Mouse (Mus musculus) embryonic facial prominence, embryonic 13.5 days (tissue): ENCODE measurements at regions not wholly inside any gene's neighbourhood (a gene's known extent, or its start where the extent isn't known, plus 50 kb on each side); places are given as distances from the start of the nearest gene placed in this dataset.
A peak's percentile ranks its signal among the peaks of the same experiment; 100 is the strongest.

Experiments
- ATAC-seq: fragments of 200-750 bp; cut with Nextera tagmentation; 2 replicates; pipeline ENCODE4 v1.8.0; 2017; ENCODE audit warnings: low read depth; ENCODE audit not compliant: insufficient number of reproducible peaks, insufficient read depth, low FRiP score, low TSS enrichment
- H3K27ac ChIP-seq: fragments of 300-500 bp; sonication (generic); 2 replicates; pipeline ENCODE4 v1.5.1; 2015; ENCODE audit warnings: moderate library complexity, mild to moderate bottlenecking, inconsistent platforms
- H3K27me3 ChIP-seq: fragments of 300-500 bp; sonication (generic); 2 replicates; pipeline ENCODE4 v1.6.1; 2015; ENCODE audit warnings: mild to moderate bottlenecking, inconsistent platforms
- H3K36me3 ChIP-seq: fragments of 300-500 bp; sonication (generic); 2 replicates; pipeline ENCODE4 v1.6.1; 2015; ENCODE audit warnings: mild to moderate bottlenecking, inconsistent platforms
- H3K4me1 ChIP-seq: fragments of 300-500 bp; sonication (generic); 2 replicates; pipeline ENCODE4 v1.6.1; 2015; ENCODE audit warnings: inconsistent platforms
- H3K4me2 ChIP-seq: fragments of 300-500 bp; sonication (generic); 2 replicates; pipeline ENCODE4 v1.6.1; 2015; ENCODE audit warnings: moderate library complexity, mild to moderate bottlenecking, inconsistent platforms
- H3K4me3 ChIP-seq: fragments of 300-500 bp; sonication (generic); 2 replicates; pipeline ENCODE4 v1.5.1; 2015; ENCODE audit warnings: mild to moderate bottlenecking, inconsistent platforms
- H3K9ac ChIP-seq: fragments of 300-500 bp; sonication (generic); 2 replicates; pipeline ENCODE4 v1.6.1; 2015; ENCODE audit warnings: mild to moderate bottlenecking, inconsistent platforms
- H3K9me3 ChIP-seq: fragments of 300-500 bp; sonication (generic); 2 replicates; pipeline ENCODE4 v1.6.1; 2016; ENCODE audit warnings: inconsistent platforms
- WGBS: fragments of 180-500 bp; shearing (Covaris S2); methylation state at CpG from one replicate; pipeline ENCODE4 v1.1.7; 2015; ENCODE audit warnings: mixed read lengths; 5-methylcytosine and 5-hydroxymethylcytosine counted together

GRCm38 (mm10) chr10:111099059-111099811 is 65.3 kb upstream of the Osbpl8 start:
- WGBS, result 61% methylated on average over 5 of the region's 5 CpGs
- ATAC-seq, result no peak
- H3K9ac ChIP-seq, result no peak overlapping the region
- no peaks in the 10 kb centered on the region for H3K36me3 ChIP-seq
- H3K9me3 ChIP-seq, result no peaks in the 10 kb centered on the region
- peaks cover 25% of the 10 kb centered on the region for H3K4me1 ChIP-seq
- H3K4me3 ChIP-seq, result no peak overlapping the region
- H3K4me2 ChIP-seq, result no peak overlapping the region
- no peaks in the 10 kb centered on the region for H3K27me3 ChIP-seq
- H3K27ac ChIP-seq, result 0 out of 2 replicates have a peak overlapping the region, but pooled peaks have one; percentile 39

GRCm38 (mm10) chr10:111097245-111097644 is 67.3 kb upstream of the Osbpl8 start:
- WGBS, result 37% methylated on average over 5 of the region's 5 CpGs

DNA sequence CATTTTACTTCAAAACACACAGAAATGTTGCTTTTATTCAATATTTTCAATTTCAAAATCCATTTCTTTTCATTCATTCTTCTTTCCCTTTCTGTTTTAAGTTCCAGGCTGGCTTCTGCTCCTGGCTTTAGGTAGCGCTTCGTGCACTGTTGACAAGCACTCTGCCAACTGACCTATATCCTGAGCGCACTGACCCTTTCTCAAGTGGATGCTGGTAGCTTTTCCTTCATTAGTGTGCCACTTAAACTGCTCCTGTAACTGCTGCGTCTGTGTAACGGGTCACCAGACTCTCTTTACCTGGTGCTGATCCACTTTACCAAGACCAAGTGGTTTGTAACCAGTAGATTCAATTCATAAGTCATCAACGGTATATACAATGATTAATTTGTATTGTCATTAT is 67.7 kb upstream of the Osbpl8 start:
- H3K36me3 ChIP-seq, result no peaks in the 10 kb centered on the region
- no peaks in the 10 kb centered on the region for H3K9me3 ChIP-seq
- no peak for ATAC-seq
- H3K27ac ChIP-seq, result no peak overlapping the region
- no peak overlapping the region for H3K4me3 ChIP-seq
- no peak overlapping the region for H3K9ac ChIP-seq
- WGBS, result 77% methylated on average over 6 of the region's 6 CpGs
- no peak overlapping the region for H3K4me2 ChIP-seq
- H3K4me1 ChIP-seq, result peaks cover 18% of the 10 kb centered on the region
- H3K27me3 ChIP-seq, result no peaks in the 10 kb centered on the region

More at GRCm38 (mm10) chr10:111097245-111097644, 67.3 kb upstream of the Osbpl8 start:
- Histone ChIP-seq H3K9ac (no peak overlapping the region), H3K4me1 (peaks cover 21% of the 10 kb centered on the region), H3K36me3 (no peaks in the 10 kb centered on the region), H3K27ac (no peak overlapping the region), H3K4me2 (no peak overlapping the region), H3K27me3 (no peaks in the 10 kb centered on the region), H3K4me3 (no peak overlapping the region), H3K9me3 (no peaks in the 10 kb centered on the region)
- ATAC-seq, result no peak

DNA sequence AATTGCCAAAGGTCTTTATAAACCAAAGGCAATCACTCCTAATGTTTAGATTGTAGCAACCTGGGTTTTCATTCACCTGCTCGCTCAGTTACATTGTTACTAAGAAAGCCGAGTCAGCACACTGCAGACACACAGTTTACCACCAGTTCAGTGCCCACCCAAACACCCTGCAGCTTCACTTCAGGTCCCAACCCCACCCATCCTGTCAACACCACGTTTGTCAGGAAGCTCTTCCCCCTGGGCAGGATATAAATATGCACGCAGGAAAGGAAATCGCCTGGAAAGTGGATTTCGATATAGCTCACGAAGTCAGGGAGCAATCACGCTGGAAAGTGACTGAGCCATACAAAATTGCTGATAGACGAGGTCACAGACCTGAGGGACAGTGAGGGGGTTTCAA is 70.1 kb upstream of the Osbpl8 start:
- 48% methylated on average over 9 of the region's 9 CpGs for WGBS
- Histone ChIP-seq H3K4me3 (no peak overlapping the region), H3K27me3 (no peaks in the 10 kb centered on the region), H3K4me1 (peaks cover 8% of the 10 kb centered on the region), H3K9ac (no peak overlapping the region), H3K9me3 (no peaks in the 10 kb centered on the region), H3K4me2 (no peak overlapping the region), H3K27ac (no peak overlapping the region), H3K36me3 (no peaks in the 10 kb centered on the region)
- no peak for ATAC-seq

DNA sequence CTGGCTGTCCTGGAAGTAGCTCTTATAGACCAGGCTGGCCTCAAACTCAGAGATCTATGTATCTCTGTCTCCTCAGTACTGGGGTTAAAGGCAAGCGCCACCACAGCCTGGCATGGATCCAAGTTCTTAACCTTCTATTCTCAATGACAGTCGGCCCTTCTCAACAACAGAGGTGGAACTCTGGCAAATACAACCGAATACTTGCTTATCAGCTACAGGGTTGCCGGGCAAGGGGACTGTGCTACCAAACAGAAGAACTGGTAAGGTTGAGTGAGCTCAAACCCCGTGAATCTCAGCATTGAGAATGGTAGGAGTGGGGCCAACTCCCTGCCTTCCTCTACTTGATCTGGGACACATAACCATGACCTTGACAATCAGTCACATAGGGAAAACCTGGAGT is 75.2 kb upstream of the Osbpl8 start:
- no peaks in the 10 kb centered on the region for H3K27me3 ChIP-seq
- 75% methylated on average over 5 of the region's 5 CpGs for WGBS
- H3K27ac ChIP-seq, result no peak overlapping the region
- H3K36me3 ChIP-seq, result no peaks in the 10 kb centered on the region
- H3K9me3 ChIP-seq, result no peaks in the 10 kb centered on the region
- H3K9ac ChIP-seq, result no peak overlapping the region
- no peak overlapping the region for H3K4me2 ChIP-seq
- H3K4me1 ChIP-seq, result no peaks in the 10 kb centered on the region
- no peak overlapping the region for H3K4me3 ChIP-seq
- ATAC-seq, result no peak

- 85% methylated on average over 8 of the region's 8 CpGs for WGBS
- Histone ChIP-seq H3K9ac (no peak overlapping the region), H3K4me3 (no peak overlapping the region), H3K27ac (no peak overlapping the region), H3K4me1 (0 out of 2 replicates have a peak, but pooled peaks cover under 1% of the 10 kb centered on the region), H3K9me3 (no peaks in the 10 kb centered on the region), H3K4me2 (no peak overlapping the region), H3K36me3 (no peaks in the 10 kb centered on the region), H3K27me3 (no peaks in the 10 kb centered on the region)
- no peak for ATAC-seq
These were observed 75.6 kb upstream of the Zdhhc17 start for GRCm38 (mm10) chr10:111085561-111085960.

- 35% methylated on average over 4 of the region's 4 CpGs for WGBS
- Histone ChIP-seq H3K4me1 (0 out of 2 replicates have a peak, but pooled peaks cover 4% of the 10 kb centered on the region), H3K27me3 (no peaks in the 10 kb centered on the region), H3K9me3 (no peaks in the 10 kb centered on the region), H3K4me2 (no peak overlapping the region), H3K27ac (no peak overlapping the region), H3K4me3 (no peak overlapping the region), H3K36me3 (no peaks in the 10 kb centered on the region), H3K9ac (no peak overlapping the region)
- no peak for ATAC-seq
These were observed 74.4 kb upstream of the Zdhhc17 start for GRCm38 (mm10) chr10:111084267-111084780.

DNA sequence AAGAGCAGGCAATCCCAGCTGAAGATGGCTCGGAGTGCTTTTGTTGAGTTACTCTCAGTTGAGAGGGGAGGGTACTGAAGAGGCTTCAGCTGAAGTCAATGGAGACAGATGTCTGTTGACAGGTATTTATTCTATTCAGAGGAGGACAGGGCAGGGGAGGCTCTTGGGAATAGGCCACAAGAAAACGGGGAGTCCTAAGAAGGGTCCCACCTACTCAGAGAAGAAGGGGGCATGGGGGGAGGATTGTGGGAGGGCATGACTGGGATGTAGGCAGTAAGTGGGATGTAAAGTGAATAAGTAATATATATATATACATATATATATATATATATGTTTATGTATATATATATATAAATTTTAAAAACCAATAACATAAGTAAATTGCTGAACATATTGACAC is 73.9 kb upstream of the Zdhhc17 start:
- ATAC-seq, result no peak
- no peaks in the 10 kb centered on the region for H3K27me3 ChIP-seq
- no peaks in the 10 kb centered on the region for H3K36me3 ChIP-seq
- H3K27ac ChIP-seq, result no peak overlapping the region
- 73% methylated on average over 2 of the region's 2 CpGs for WGBS
- H3K4me3 ChIP-seq, result no peak overlapping the region
- H3K4me1 ChIP-seq, result 0 out of 2 replicates have a peak, but pooled peaks cover 4% of the 10 kb centered on the region
- H3K4me2 ChIP-seq, result no peak overlapping the region
- H3K9me3 ChIP-seq, result no peaks in the 10 kb centered on the region
- no peak overlapping the region for H3K9ac ChIP-seq

GRCm38 (mm10) chr10:111083338-111083737 is 73.4 kb upstream of the Zdhhc17 start:
- Histone ChIP-seq H3K4me3 (no peak overlapping the region), H3K4me1 (0 out of 2 replicates have a peak, but pooled peaks cover 4% of the 10 kb centered on the region), H3K36me3 (no peaks in the 10 kb centered on the region), H3K27me3 (no peaks in the 10 kb centered on the region), H3K9me3 (no peaks in the 10 kb centered on the region), H3K27ac (no peak overlapping the region), H3K9ac (no peak overlapping the region), H3K4me2 (no peak overlapping the region)
- no peak for ATAC-seq
- 27% methylated on average over 4 of the region's 4 CpGs for WGBS

DNA sequence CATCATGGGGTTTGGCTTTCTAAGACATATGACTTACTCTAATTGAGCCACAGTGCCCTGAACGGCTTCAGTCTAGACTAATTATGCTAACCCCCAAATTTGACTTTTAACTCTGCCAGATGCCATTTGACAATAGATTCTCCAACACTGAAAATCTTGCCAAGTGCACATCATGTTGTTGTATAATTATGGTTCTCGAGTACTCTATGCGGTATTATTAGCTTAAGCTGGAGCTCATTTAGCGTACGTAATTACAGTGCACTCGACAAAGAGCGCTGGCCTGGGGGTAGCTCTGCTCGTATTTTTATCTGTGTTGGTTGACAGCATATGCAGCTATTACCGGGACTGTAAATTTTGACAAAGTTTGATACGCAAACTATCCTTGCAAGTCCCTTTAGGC is 70.4 kb upstream of the Zdhhc17 start:
- Histone ChIP-seq H3K27ac (no peak overlapping the region), H3K27me3 (no peaks in the 10 kb centered on the region), H3K9ac (no peak overlapping the region), H3K4me1 (0 out of 2 replicates have a peak, but pooled peaks cover 4% of the 10 kb centered on the region), H3K4me2 (no peak overlapping the region), H3K4me3 (no peak overlapping the region), H3K9me3 (no peaks in the 10 kb centered on the region), H3K36me3 (no peaks in the 10 kb centered on the region)
- WGBS, result 43% methylated on average over 10 of the region's 10 CpGs
- ATAC-seq, result no peak

- H3K4me3 ChIP-seq, result no peak overlapping the region
- WGBS, result 74% methylated on average over 6 of the region's 6 CpGs
- no peak for ATAC-seq
- no peaks in the 10 kb centered on the region for H3K9me3 ChIP-seq
- H3K4me2 ChIP-seq, result no peak overlapping the region
- H3K36me3 ChIP-seq, result no peaks in the 10 kb centered on the region
- H3K27ac ChIP-seq, result no peak overlapping the region
- 0 out of 2 replicates have a peak, but pooled peaks cover 4% of the 10 kb centered on the region for H3K4me1 ChIP-seq
- H3K27me3 ChIP-seq, result peaks cover 1% of the 10 kb centered on the region; the same call in 1 of the 2 replicates
- H3K9ac ChIP-seq, result no peak overlapping the region
These were observed 69.1 kb upstream of the Zdhhc17 start for GRCm38 (mm10) chr10:111079051-111079450.

- Histone ChIP-seq H3K36me3 (no peaks in the 10 kb centered on the region), H3K27me3 (peaks cover 7% of the 10 kb centered on the region; the same call in 1 of the 2 replicates), H3K27ac (no peak overlapping the region), H3K4me3 (no peak overlapping the region), H3K9ac (no peak overlapping the region), H3K4me1 (0 out of 2 replicates have a peak, but pooled peaks cover 4% of the 10 kb centered on the region), H3K9me3 (no peaks in the 10 kb centered on the region), H3K4me2 (no peak overlapping the region)
- WGBS, result 91% methylated on average over 4 of the region's 4 CpGs
- no peak for ATAC-seq
These were observed 67.7 kb upstream of the Zdhhc17 start for GRCm38 (mm10) chr10:111077632-111078031.
